Mouse (Mus musculus): ENCODE data around the gene Bhmt. TPM values are rescaled to one million over a fixed set of nuclear protein-coding genes. Genes with fewer than 3 reads are reported as not detected.

Gene Bhmt
- 188 and 196 TPM in 2 replicates for polyA plus RNA-seq (2015; fragmentation: Nextera tagmentation; extraction: Ambion mirVana)

GRCm38 (mm10) chr13:93637282-93638245, at the start of gene Bhmt:
Gene Bhmt (minus strand): TSS chr13:93637961.
- Histone ChIP-seq H3K27ac (ENCODE audit: low read length) (peak within 1 kb of the TSS; percentile 67), H3K27me3 (ENCODE audit: control insufficient read depth, insufficient read depth, low read depth, low read length) (no peaks in the 10 kb centered on the region), H3K9ac (ENCODE audit: low read depth, low read length) (peak within 1 kb of the TSS; percentile 43; the same call in 1 of the 2 replicates), H3K4me2 (ENCODE audit: low read depth, low read length) (peak within 1 kb of the TSS; percentile 26), H3K36me3 (ENCODE audit: control insufficient read depth, insufficient read depth) (no peaks in the 10 kb centered on the region), H3K4me3 (ENCODE audit: low read depth, low read length) (peak within 1 kb of the TSS; percentile 47), H3K4me1 (ENCODE audit: control insufficient read depth, low read depth, low read length) (no peaks in the 10 kb centered on the region), H3K9me3 (replicated peaks; ENCODE audit: control insufficient read depth, low read length) (no peaks in the 10 kb centered on the region)
- ATAC-seq (ENCODE audit: low read depth): peak; percentile 82
- WGBS (ENCODE audit: insufficient replicate concordance): 55% methylated on average over 19 of the region's 19 CpGs

- 41% methylated on average over 5 of the region's 5 CpGs for WGBS (ENCODE audit: insufficient replicate concordance)
- H3K27me3 ChIP-seq (ENCODE audit: control insufficient read depth, insufficient read depth, low read depth, low read length): no peaks in the 10 kb centered on the region
These were observed 49.6 kb upstream of the Bhmt start for GRCm38 (mm10) chr13:93687321-93687720.

GRCm38 (mm10) chr13:93685226-93685625, 47.5 kb upstream of the Bhmt start:
- WGBS (ENCODE audit: insufficient replicate concordance): 74% methylated on average over 4 of the region's 4 CpGs
- no peak overlapping the region for H3K4me2 ChIP-seq (ENCODE audit: low read depth, low read length)
- H3K9me3 ChIP-seq (replicated peaks; ENCODE audit: control insufficient read depth, low read length): no peaks in the 10 kb centered on the region
- H3K27ac ChIP-seq (ENCODE audit: low read length): no peak overlapping the region
- no peak overlapping the region for H3K4me3 ChIP-seq (ENCODE audit: low read depth, low read length)
- ATAC-seq (ENCODE audit: low read depth): no peak
- H3K27me3 ChIP-seq (ENCODE audit: control insufficient read depth, insufficient read depth, low read depth, low read length): no peaks in the 10 kb centered on the region
- no peaks in the 10 kb centered on the region for H3K36me3 ChIP-seq (ENCODE audit: control insufficient read depth, insufficient read depth)
- H3K9ac ChIP-seq (ENCODE audit: low read depth, low read length): no peak overlapping the region
- H3K4me1 ChIP-seq (ENCODE audit: control insufficient read depth, low read depth, low read length): no peaks in the 10 kb centered on the region

More at GRCm38 (mm10) chr13:93687321-93687720, 49.6 kb upstream of the Bhmt start:
- Histone ChIP-seq H3K9ac (ENCODE audit: low read depth, low read length) (no peak overlapping the region), H3K36me3 (ENCODE audit: control insufficient read depth, insufficient read depth) (no peaks in the 10 kb centered on the region), H3K4me1 (ENCODE audit: control insufficient read depth, low read depth, low read length) (no peaks in the 10 kb centered on the region), H3K4me3 (ENCODE audit: low read depth, low read length) (no peak overlapping the region), H3K4me2 (ENCODE audit: low read depth, low read length) (no peak overlapping the region), H3K9me3 (replicated peaks; ENCODE audit: control insufficient read depth, low read length) (no peaks in the 10 kb centered on the region), H3K27ac (ENCODE audit: low read length) (no peak overlapping the region)
- ATAC-seq (ENCODE audit: low read depth): no peak

GRCm38 (mm10) chr13:93683336-93683735, 45.6 kb upstream of the Bhmt start:
- ATAC-seq (ENCODE audit: low read depth): no peak
- no peaks in the 10 kb centered on the region for H3K27me3 ChIP-seq (ENCODE audit: control insufficient read depth, insufficient read depth, low read depth, low read length)

GRCm38 (mm10) chr13:93676864-93677263, 39.1 kb upstream of the Bhmt start:
- H3K36me3 ChIP-seq (ENCODE audit: control insufficient read depth, insufficient read depth): no peaks in the 10 kb centered on the region
- H3K4me1 ChIP-seq (ENCODE audit: control insufficient read depth, low read depth, low read length): no peaks in the 10 kb centered on the region
- H3K4me3 ChIP-seq (ENCODE audit: low read depth, low read length): no peak overlapping the region
- WGBS (ENCODE audit: insufficient replicate concordance): 53% methylated on average over 9 of the region's 9 CpGs
- H3K9me3 ChIP-seq (replicated peaks; ENCODE audit: control insufficient read depth, low read length): no peaks in the 10 kb centered on the region
- ATAC-seq (ENCODE audit: low read depth): no peak
- H3K27me3 ChIP-seq (ENCODE audit: control insufficient read depth, insufficient read depth, low read depth, low read length): peaks cover 3% of the 10 kb centered on the region; the same call in 1 of the 2 replicates
- no peak overlapping the region for H3K27ac ChIP-seq (ENCODE audit: low read length)
- no peak overlapping the region for H3K4me2 ChIP-seq (ENCODE audit: low read depth, low read length)
- no peak overlapping the region for H3K9ac ChIP-seq (ENCODE audit: low read depth, low read length)

More at GRCm38 (mm10) chr13:93683336-93683735, 45.6 kb upstream of the Bhmt start:
- Histone ChIP-seq H3K27ac (ENCODE audit: low read length) (no peak overlapping the region), H3K9ac (ENCODE audit: low read depth, low read length) (no peak overlapping the region), H3K4me2 (ENCODE audit: low read depth, low read length) (no peak overlapping the region), H3K36me3 (ENCODE audit: control insufficient read depth, insufficient read depth) (no peaks in the 10 kb centered on the region), H3K9me3 (replicated peaks; ENCODE audit: control insufficient read depth, low read length) (no peaks in the 10 kb centered on the region), H3K4me3 (ENCODE audit: low read depth, low read length) (no peak overlapping the region), H3K4me1 (ENCODE audit: control insufficient read depth, low read depth, low read length) (no peaks in the 10 kb centered on the region)

GRCm38 (mm10) chr13:93674131-93674561, 36.4 kb upstream of the Bhmt start, which contains the start of the genes Bhmt2 and Dmgdh:
Gene Bhmt2 (minus strand): TSS chr13:93674302.
Gene Dmgdh (plus strand): TSS chr13:93674433.
- ATAC-seq (ENCODE audit: low read depth): peak; percentile 79
- peaks cover 3% of the 10 kb centered on the region; the same call in 1 of the 2 replicates for H3K27me3 ChIP-seq (ENCODE audit: control insufficient read depth, insufficient read depth, low read depth, low read length)
- 9% methylated on average over 31 of the region's 31 CpGs for WGBS (ENCODE audit: insufficient replicate concordance)
- H3K27ac ChIP-seq (ENCODE audit: low read length): peak within 1 kb of the TSS; percentile 51
- H3K9me3 ChIP-seq (replicated peaks; ENCODE audit: control insufficient read depth, low read length): no peaks in the 10 kb centered on the region
- peak within 1 kb of the TSS; percentile 46 for H3K9ac ChIP-seq (ENCODE audit: low read depth, low read length)
- no peaks in the 10 kb centered on the region; the same call in 1 of the 2 replicates for H3K36me3 ChIP-seq (ENCODE audit: control insufficient read depth, insufficient read depth)
- peak within 1 kb of the TSS; percentile 33 for H3K4me2 ChIP-seq (ENCODE audit: low read depth, low read length)
- no peaks in the 10 kb centered on the region for H3K4me1 ChIP-seq (ENCODE audit: control insufficient read depth, low read depth, low read length)
- H3K4me3 ChIP-seq (ENCODE audit: low read depth, low read length): peak within 1 kb of the TSS; percentile 44

- Histone ChIP-seq H3K9me3 (replicated peaks; ENCODE audit: control insufficient read depth, low read length) (no peaks in the 10 kb centered on the region), H3K9ac (ENCODE audit: low read depth, low read length) (peak overlapping the region; percentile 25; the same call in 1 of the 2 replicates), H3K4me1 (ENCODE audit: control insufficient read depth, low read depth, low read length) (no peaks in the 10 kb centered on the region), H3K4me3 (ENCODE audit: low read depth, low read length) (peak overlapping the region; percentile 44), H3K4me2 (ENCODE audit: low read depth, low read length) (peak overlapping the region; percentile 33), H3K36me3 (ENCODE audit: control insufficient read depth, insufficient read depth) (no peaks in the 10 kb centered on the region; the same call in 1 of the 2 replicates), H3K27ac (ENCODE audit: low read length) (peak overlapping the region; percentile 51), H3K27me3 (ENCODE audit: control insufficient read depth, insufficient read depth, low read depth, low read length) (peaks cover 3% of the 10 kb centered on the region; the same call in 1 of the 2 replicates)
- no peak for ATAC-seq (ENCODE audit: low read depth)
- WGBS (ENCODE audit: insufficient replicate concordance): 35% methylated on average over 2 of the region's 2 CpGs
These were observed 35.5 kb upstream of the Bhmt start for GRCm38 (mm10) chr13:93673296-93673695.

- peak; percentile 80 for ATAC-seq (ENCODE audit: low read depth)
- Histone ChIP-seq H3K4me1 (ENCODE audit: control insufficient read depth, low read depth, low read length) (no peaks in the 10 kb centered on the region), H3K4me3 (ENCODE audit: low read depth, low read length) (peak overlapping the region; percentile 21), H3K27me3 (ENCODE audit: control insufficient read depth, insufficient read depth, low read depth, low read length) (peaks cover 3% of the 10 kb centered on the region; the same call in 1 of the 2 replicates), H3K9me3 (replicated peaks; ENCODE audit: control insufficient read depth, low read length) (no peaks in the 10 kb centered on the region), H3K27ac (ENCODE audit: low read length) (peak overlapping the region; percentile 84), H3K36me3 (ENCODE audit: control insufficient read depth, insufficient read depth) (no peaks in the 10 kb centered on the region; the same call in 1 of the 2 replicates), H3K4me2 (ENCODE audit: low read depth, low read length) (peak overlapping the region; percentile 39), H3K9ac (ENCODE audit: low read depth, low read length) (no peak overlapping the region)
- WGBS (ENCODE audit: insufficient replicate concordance): 58% methylated on average over 4 of the region's 4 CpGs
These were observed 34.6 kb upstream of the Bhmt start for GRCm38 (mm10) chr13:93672371-93672770.

All from liver, embryonic 16.5 days (tissue).